Mouse (Mus musculus) cerebellum, adult 9-11 months (tissue): ENCODE data around the gene Fam81b.

Experiments used
- DNase-seq: peaks from one replicate; pipeline ENCODE4 v3.0.0; 2022

Gene Fam81b

GRCm38 (mm10) chr13:76304637-76305122, at the start of gene Fam81b:
Gene Fam81b (minus strand): TSS chr13:76305072.
- peak; percentile 57 for DNase-seq

- peak; percentile 72 for DNase-seq
These were observed 41.1 kb upstream of the Fam81b start for GRCm38 (mm10) chr13:76345941-76346340.

GRCm38 (mm10) chr13:76318635-76319034, 13.8 kb upstream of the Fam81b start:
- no peak for DNase-seq

GRCm38 (mm10) chr13:76311580-76311979, 6.7 kb upstream of the Fam81b start:
- DNase-seq, result no peak

GRCm38 (mm10) chr13:76308811-76309210, 3.9 kb upstream of the Fam81b start:
- peak; percentile 77 for DNase-seq

- peak; percentile 94 for DNase-seq
These were observed 938 bp upstream of the Fam81b start for GRCm38 (mm10) chr13:76305655-76306365.

GRCm38 (mm10) chr13:76305241-76305640, 369 bp upstream of the Fam81b start:
- peak; percentile 61 for DNase-seq

- peak; percentile 57 for DNase-seq
These were observed 671 bp downstream of the Fam81b start for GRCm38 (mm10) chr13:76304201-76304600.

- no peak for DNase-seq
These were observed 1.7 kb downstream of the Fam81b start for GRCm38 (mm10) chr13:76303160-76303559.

GRCm38 (mm10) chr13:76302056-76302455, 2.8 kb downstream of the Fam81b start:
- DNase-seq, result peak; percentile 86

GRCm38 (mm10) chr13:76292050-76292449, 12.8 kb downstream of the Fam81b start:
- DNase-seq, result no peak

- DNase-seq, result no peak
These were observed 20.3 kb downstream of the Fam81b start for GRCm38 (mm10) chr13:76284597-76284996.

- DNase-seq, result no peak
These were observed 40.4 kb downstream of the Fam81b start for GRCm38 (mm10) chr13:76264361-76265026.

GRCm38 (mm10) chr13:76258766-76259165, 46.1 kb downstream of the Fam81b start:
- no peak for DNase-seq

GRCm38 (mm10) chr13:76256350-76256749, 48.5 kb downstream of the Fam81b start:
- DNase-seq, result no peak

GRCm38 (mm10) chr13:76250092-76250491, 54.8 kb downstream of the Fam81b start:
- DNase-seq, result no peak

- DNase-seq, result no peak
These were observed 55.8 kb downstream of the Fam81b start for GRCm38 (mm10) chr13:76249066-76249465.

GRCm38 (mm10) chr13:76215397-76215796, 89.5 kb downstream of the Fam81b start:
- DNase-seq, result peak; percentile 69

GRCm38 (mm10) chr13:76214928-76215327, 89.9 kb downstream of the Fam81b start:
- DNase-seq, result no peak

- no peak for DNase-seq
These were observed 104.9 kb downstream of the Fam81b start for GRCm38 (mm10) chr13:76199943-76200342.

- no peak for DNase-seq
These were observed 107.5 kb downstream of the Fam81b start for GRCm38 (mm10) chr13:76197297-76197848.

GRCm38 (mm10) chr13:76195431-76196138, 109.3 kb downstream of the Fam81b start:
- DNase-seq, result peak; percentile 56

GRCm38 (mm10) chr13:76194937-76195336, 109.9 kb downstream of the Fam81b start:
- DNase-seq, result peak; percentile 59
